Mouse (Mus musculus): ENCODE data around the gene Hdac10.

GRCm38 (mm10) chr15:89118007-89118406 lies 10.5 kb downstream of the Hdac10 start:
- peak; percentile 62 for TF ChIP-seq CTCF (IDR thresholded peaks at IDR 0.05; ENCODE audit: low read depth)
- no peak for TF ChIP-seq EP300 (optimal IDR thresholded peaks at IDR 0.05)

All from stomach, postnatal 0 days (tissue).